Mouse (Mus musculus) liver, embryonic 14.5 days (tissue): ENCODE data around the gene March11.

Experiments used
- CTCF ChIP-seq: IDR thresholded peaks from 2 replicates; pipeline ENCODE4 v1.5.1; 2016; ENCODE audit warnings: antibody characterized with exemption, low read depth, control low read depth
- EP300 ChIP-seq: IDR thresholded peaks from 2 replicates; pipeline ENCODE4 v1.6.1; 2016; ENCODE audit warnings: antibody characterized with exemption, low read depth

- no peak for TF ChIP-seq EP300
- no peak for TF ChIP-seq CTCF
Measured at GRCm38 (mm10) chr15:26425284-26425683, 116.4 kb downstream of the March11 start.
